Mouse (Mus musculus): ENCODE measurements around the gene Taok3. TPM values are rescaled to one million over a fixed set of nuclear protein-coding genes. Genes with fewer than 3 reads are reported as not detected.
"Not testable (repeated sequence)": the region's sequence is repeated elsewhere in the genome, so short reads cannot be mapped to it uniquely, and the experiment has no call there.

Gene Taok3
- total RNA-seq, 2 experiments from 2014 or later = 39.3 to 39.5 TPM

GRCm38 (mm10) chr5:117291312-117291711 lies 171.4 kb downstream of the Taok3 start:
- no peak for DNase-seq (ENCODE audit: low spot score in 2 of 2)

GRCm38 (mm10) chr5:117292547-117292946 lies 172.6 kb downstream of the Taok3 start:
- DNase-seq (ENCODE audit: low spot score in 2 of 2) = no peak

- not testable (repeated sequence) for DNase-seq (ENCODE audit: low spot score in 2 of 2)
Observed at GRCm38 (mm10) chr5:117293776-117294175, 173.8 kb downstream of the Taok3 start.

- DNase-seq (ENCODE audit: low spot score in 2 of 2) = no peak
Observed at GRCm38 (mm10) chr5:117295011-117295410, 175.1 kb downstream of the Taok3 start.

- no peak for DNase-seq (ENCODE audit: low spot score in 2 of 2)
Observed at GRCm38 (mm10) chr5:117302899-117303298, 183.0 kb downstream of the Taok3 start.

GRCm38 (mm10) chr5:117303691-117304579 lies 184.0 kb downstream of the Taok3 start:
- DNase-seq (ENCODE audit: low spot score in 2 of 2) = no peak

GRCm38 (mm10) chr5:117304947-117305346 lies 185.0 kb downstream of the Taok3 start:
- peak in 1 of 2 experiments; percentile 68 for DNase-seq (ENCODE audit: low spot score in 2 of 2)

GRCm38 (mm10) chr5:117305754-117306153 lies 185.8 kb downstream of the Taok3 start:
- DNase-seq (ENCODE audit: low spot score in 2 of 2) = no peak

- no peak for DNase-seq (ENCODE audit: low spot score in 2 of 2)
Observed at GRCm38 (mm10) chr5:117306826-117307225, 186.9 kb downstream of the Taok3 start.

- peak; percentile 50 to 55 for DNase-seq (ENCODE audit: low spot score in 2 of 2)
Observed at GRCm38 (mm10) chr5:117307699-117308098, 187.8 kb downstream of the Taok3 start.

- peak in 1 of 2 experiments; percentile 34 for DNase-seq (ENCODE audit: low spot score in 2 of 2)
Observed at GRCm38 (mm10) chr5:117313420-117313819, 193.5 kb downstream of the Taok3 start.

- no peak for DNase-seq (ENCODE audit: low spot score in 2 of 2)
Observed at GRCm38 (mm10) chr5:117313909-117314308, 194.0 kb downstream of the Taok3 start.

GRCm38 (mm10) chr5:117314587-117315428 lies 194.9 kb downstream of the Taok3 start:
- DNase-seq (ENCODE audit: low spot score in 2 of 2) = no peak

GRCm38 (mm10) chr5:117318741-117319629 lies 199.1 kb downstream of the Taok3 start, which contains the start of gene Vsig10:
Gene Vsig10, plus strand, starts transcription at chr5:117319083.
- DNase-seq (ENCODE audit: low spot score in 2 of 2) = peak; percentile 60 to 68

GRCm38 (mm10) chr5:117323751-117324150 lies 203.8 kb downstream of the Taok3 start:
- DNase-seq (ENCODE audit: low spot score in 2 of 2) = no peak

Other genes with a start within 250 kb of the Taok3 start
- gene Suds3, start 4.0 kb upstream of the Taok3 start, total RNA-seq (2021) = 100 to 1,000 TPM in 1 of 2 experiments, 10 to 100 TPM in 1; 97.0 to 108 TPM
- gene Pebp1, start 167.5 kb downstream of the Taok3 start, total RNA-seq (2021) = 1,000 to 10,000 TPM in 1 of 2 experiments, 100 to 1,000 TPM in 1; 992 to 1,042 TPM
- gene Vsig10, start 199.0 kb downstream of the Taok3 start, total RNA-seq (2021) = 10 to 100 TPM; 48.3 to 51.8 TPM
- gene Wsb2, start 237.2 kb downstream of the Taok3 start, total RNA-seq (2021) = 100 to 1,000 TPM; 116 to 122 TPM

Measured in adrenal gland, postnatal 4 days (tissue).